Mouse (Mus musculus): Measurements from ENCODE around the gene Aifm3.
A peak's percentile ranks its signal among the peaks of the same experiment; 100 is the strongest.

Gene Aifm3

GRCm38 (mm10) chr16:17499249-17499883 is 10.0 kb downstream of the Aifm3 start:
- peak; percentile 66 for DNase-seq (ENCODE audit: low spot score)

GRCm38 (mm10) chr16:17502681-17503080 is 13.3 kb downstream of the Aifm3 start:
- DNase-seq (ENCODE audit: low spot score), result no peak

- no peak for DNase-seq (ENCODE audit: low spot score)
These were observed 17.7 kb downstream of the Aifm3 start for GRCm38 (mm10) chr16:17507018-17507552.

GRCm38 (mm10) chr16:17508031-17508430 is 18.6 kb downstream of the Aifm3 start:
- DNase-seq (ENCODE audit: low spot score), result peak; percentile 19

GRCm38 (mm10) chr16:17508546-17509239 is 19.3 kb downstream of the Aifm3 start, which contains the start of gene Lztr1:
Gene Lztr1, plus strand, starts transcription at chr16:17508688.
- DNase-seq (ENCODE audit: low spot score), result peak; percentile 96

GRCm38 (mm10) chr16:17509240-17509597 is 19.8 kb downstream of the Aifm3 start:
- DNase-seq (ENCODE audit: low spot score), result no peak

GRCm38 (mm10) chr16:17510143-17510542 is 20.7 kb downstream of the Aifm3 start:
- DNase-seq (ENCODE audit: low spot score), result no peak

- no peak for DNase-seq (ENCODE audit: low spot score)
These were observed 21.3 kb downstream of the Aifm3 start for GRCm38 (mm10) chr16:17510686-17511085.

GRCm38 (mm10) chr16:17511431-17511830 is 22.0 kb downstream of the Aifm3 start:
- no peak for DNase-seq (ENCODE audit: low spot score)

- DNase-seq (ENCODE audit: low spot score), result no peak
These were observed 29.5 kb downstream of the Aifm3 start for GRCm38 (mm10) chr16:17518910-17519309.

GRCm38 (mm10) chr16:17524156-17524555 is 34.7 kb downstream of the Aifm3 start:
- DNase-seq (ENCODE audit: low spot score), result no peak

GRCm38 (mm10) chr16:17525524-17525923 is 36.1 kb downstream of the Aifm3 start:
- no peak for DNase-seq (ENCODE audit: low spot score)

GRCm38 (mm10) chr16:17526223-17526622 is 36.8 kb downstream of the Aifm3 start:
- no peak for DNase-seq (ENCODE audit: low spot score)

GRCm38 (mm10) chr16:17527606-17528005 is 38.2 kb downstream of the Aifm3 start:
- DNase-seq (ENCODE audit: low spot score), result no peak

- no peak for DNase-seq (ENCODE audit: low spot score)
These were observed 38.9 kb downstream of the Aifm3 start for GRCm38 (mm10) chr16:17528276-17528675.

- DNase-seq (ENCODE audit: low spot score), result no peak
These were observed 40.7 kb downstream of the Aifm3 start for GRCm38 (mm10) chr16:17529981-17530586.

- peak; percentile 98 for DNase-seq (ENCODE audit: low spot score)
These were observed 41.4 kb downstream of the Aifm3 start, which contains the start of gene Thap7 for GRCm38 (mm10) chr16:17530640-17531288. Gene Thap7, minus strand, starts transcription at chr16:17531136.

GRCm38 (mm10) chr16:17532271-17532670 is 42.9 kb downstream of the Aifm3 start:
- DNase-seq (ENCODE audit: low spot score), result peak; percentile 44

- no peak for DNase-seq (ENCODE audit: low spot score)
These were observed 43.4 kb downstream of the Aifm3 start for GRCm38 (mm10) chr16:17532676-17533329.

GRCm38 (mm10) chr16:17536584-17536983 is 47.2 kb downstream of the Aifm3 start:
- no peak for DNase-seq (ENCODE audit: low spot score)

GRCm38 (mm10) chr16:17542632-17543031 is 53.2 kb downstream of the Aifm3 start:
- DNase-seq (ENCODE audit: low spot score), result no peak

GRCm38 (mm10) chr16:17552837-17553236 is 63.4 kb downstream of the Aifm3 start:
- no peak for DNase-seq (ENCODE audit: low spot score)

Measured in embryo, embryonic 10.5 days (tissue).